Mouse (Mus musculus): ENCODE measurements around the gene Fto. TPM values are rescaled to one million over a fixed set of nuclear protein-coding genes. Genes with fewer than 3 reads are reported as not detected.

Gene Fto
- polyA plus RNA-seq, 1 experiment = 144 TPM

DNA sequence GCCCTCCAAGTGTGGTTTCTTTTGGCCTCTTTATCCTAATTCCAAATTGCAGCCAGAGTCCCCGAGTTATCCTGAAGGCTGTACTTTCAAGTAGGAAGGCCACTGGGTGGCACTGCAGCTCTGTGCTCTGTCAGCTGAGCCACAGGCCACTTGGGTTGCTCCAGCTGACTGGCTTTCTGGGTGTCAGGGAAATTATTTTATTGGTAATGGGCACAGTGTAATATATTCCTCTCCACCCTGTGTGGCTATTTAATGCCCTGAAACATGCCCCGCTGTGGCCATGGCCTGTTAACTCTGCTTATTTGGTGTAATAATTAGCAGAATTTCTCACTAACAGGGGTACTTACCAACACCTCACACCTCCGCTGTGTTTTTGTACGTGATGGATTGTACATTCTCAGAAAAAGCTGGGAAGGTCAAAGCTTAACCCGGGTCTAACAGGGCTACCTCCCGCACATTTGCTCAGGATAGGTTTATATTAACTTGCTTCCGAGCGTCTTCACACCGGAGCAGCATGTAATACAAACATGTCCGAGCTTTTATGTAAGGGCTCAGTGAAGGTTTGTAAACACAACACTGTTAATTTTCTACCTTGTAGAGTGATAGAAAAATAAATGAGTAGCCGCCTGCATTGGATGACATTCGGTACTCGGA lies 65.6 kb downstream of the Fto start:
- DNase-seq (ENCODE audit: low read depth) = peak; percentile 89
- TF ChIP-seq CTCF (IDR thresholded peaks at IDR 0.05; ENCODE audit: borderline replicate concordance, extremely low read depth, insufficient read depth, insufficient read length) (peak; percentile 93), POLR2A (IDR thresholded peaks at IDR 0.05; ENCODE audit: borderline replicate concordance, extremely low read depth, insufficient read depth, insufficient read length, poor library complexity, severe bottlenecking) (no peak)

DNA sequence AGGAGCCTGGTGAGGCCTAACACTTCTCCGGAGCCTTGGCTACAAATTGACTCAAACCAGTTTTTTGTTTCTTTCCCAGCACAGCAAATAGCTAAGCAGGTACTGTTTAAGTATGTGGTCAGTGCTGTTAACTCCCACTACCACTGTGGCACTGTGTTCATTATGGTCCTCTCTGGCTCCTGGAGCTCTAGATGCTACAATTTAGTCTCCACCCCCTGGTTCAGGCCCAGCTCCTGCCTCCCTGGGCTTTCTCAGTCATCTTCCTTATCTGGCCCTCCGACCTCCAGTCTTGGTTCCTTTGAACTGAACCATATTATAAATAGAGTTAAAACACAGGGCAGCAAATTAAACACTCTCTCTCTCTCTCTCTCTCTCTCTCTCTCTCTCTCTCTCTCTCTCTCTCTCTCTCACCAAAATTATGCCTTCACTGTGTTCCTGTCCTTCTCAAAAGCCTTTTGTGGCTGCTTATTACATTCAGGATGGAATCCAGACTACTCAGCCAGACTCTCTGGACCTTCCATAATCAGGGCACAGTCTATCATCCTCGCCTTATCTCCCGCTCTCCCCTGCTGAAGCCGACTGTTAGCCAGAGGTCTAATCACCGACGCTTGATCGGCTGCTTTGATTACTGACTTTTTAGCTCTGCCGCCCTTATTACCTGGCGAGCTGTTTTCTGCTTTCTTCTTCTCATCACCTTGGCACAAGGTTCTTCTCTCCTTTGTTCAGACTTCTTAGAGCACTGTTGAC lies 67.6 kb downstream of the Fto start:
- DNase-seq (ENCODE audit: low read depth) = peak; percentile 54
- TF ChIP-seq CTCF (IDR thresholded peaks at IDR 0.05; ENCODE audit: borderline replicate concordance, extremely low read depth, insufficient read depth, insufficient read length) = no peak

DNA sequence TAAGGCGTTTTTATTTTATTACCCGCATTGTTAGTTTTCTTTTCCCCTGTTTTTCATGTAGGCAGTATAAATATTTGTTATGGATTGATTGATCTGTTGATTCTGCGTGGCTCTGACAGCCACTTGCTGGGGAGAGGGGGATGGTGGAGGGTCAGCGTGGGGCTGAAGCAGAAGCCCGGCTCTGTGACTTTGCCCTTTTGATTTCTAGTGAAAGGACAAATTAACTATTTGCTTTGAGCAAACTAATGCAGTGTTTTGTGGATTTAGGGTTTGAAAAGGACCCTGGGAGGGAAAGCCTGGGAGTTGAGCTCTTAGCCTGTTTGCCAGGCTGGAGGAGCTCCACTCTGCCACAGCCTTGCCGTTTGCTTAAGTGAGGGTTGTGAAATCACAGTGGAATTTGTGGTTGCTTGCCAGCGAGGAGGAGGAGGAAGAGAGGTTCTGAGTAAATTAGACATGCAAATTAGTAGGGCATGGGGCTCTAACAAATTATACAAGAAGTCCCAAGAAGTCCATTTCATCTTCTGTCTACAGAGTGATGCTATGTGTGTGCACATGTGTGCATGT lies 68.3 kb downstream of the Fto start:
- TF ChIP-seq CTCF (IDR thresholded peaks at IDR 0.05; ENCODE audit: borderline replicate concordance, extremely low read depth, insufficient read depth, insufficient read length) (no peak), POLR2A (IDR thresholded peaks at IDR 0.05; ENCODE audit: borderline replicate concordance, extremely low read depth, insufficient read depth, insufficient read length, poor library complexity, severe bottlenecking) (no peak)
- DNase-seq (ENCODE audit: low read depth) = peak; percentile 82

DNA sequence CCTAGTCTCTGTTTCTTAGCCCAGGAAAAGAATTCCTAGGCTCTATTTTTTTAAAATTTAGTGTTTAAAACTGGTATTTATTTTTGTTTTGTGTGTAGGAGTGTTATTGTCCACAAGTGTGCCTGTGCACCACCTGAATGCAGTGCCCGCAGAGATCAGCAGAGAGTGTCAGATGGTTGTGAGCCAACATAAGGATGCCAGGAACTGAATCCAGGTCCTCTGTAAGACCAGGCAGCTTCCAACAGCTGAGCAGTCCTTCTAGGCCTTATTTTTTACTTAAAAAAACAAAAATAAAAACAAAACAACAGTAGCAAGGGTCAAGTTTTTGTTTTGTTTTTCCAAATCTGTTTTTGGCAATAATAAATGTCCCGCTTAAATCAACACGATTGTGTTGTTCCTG lies 69.9 kb downstream of the Fto start:
- TF ChIP-seq CTCF (IDR thresholded peaks at IDR 0.05; ENCODE audit: borderline replicate concordance, extremely low read depth, insufficient read depth, insufficient read length) = no peak
- TF ChIP-seq POLR2A (IDR thresholded peaks at IDR 0.05; ENCODE audit: borderline replicate concordance, extremely low read depth, insufficient read depth, insufficient read length, poor library complexity, severe bottlenecking) = no peak
- DNase-seq (ENCODE audit: low read depth) = no peak

DNA sequence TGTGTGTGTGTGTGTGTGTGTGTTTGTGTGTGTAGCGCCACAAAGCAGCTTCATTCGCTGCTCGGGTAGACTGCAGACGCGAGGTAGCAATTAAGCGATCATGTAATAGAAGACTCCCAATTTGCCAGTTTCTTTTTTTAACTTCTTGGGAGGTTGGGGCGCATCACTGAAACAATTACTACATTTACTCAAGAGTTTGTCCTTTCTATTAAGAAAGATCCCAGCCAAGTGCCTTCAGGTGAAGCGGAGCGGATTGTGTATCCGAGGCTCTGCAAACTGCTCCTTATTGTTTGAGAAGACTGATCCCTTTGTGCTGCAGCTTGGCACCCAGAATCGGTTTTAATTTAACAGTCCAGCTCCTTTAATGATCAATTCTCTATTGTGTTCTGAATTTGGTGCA lies 70.5 kb downstream of the Fto start:
- peak; percentile 83 for DNase-seq (ENCODE audit: low read depth)

DNA sequence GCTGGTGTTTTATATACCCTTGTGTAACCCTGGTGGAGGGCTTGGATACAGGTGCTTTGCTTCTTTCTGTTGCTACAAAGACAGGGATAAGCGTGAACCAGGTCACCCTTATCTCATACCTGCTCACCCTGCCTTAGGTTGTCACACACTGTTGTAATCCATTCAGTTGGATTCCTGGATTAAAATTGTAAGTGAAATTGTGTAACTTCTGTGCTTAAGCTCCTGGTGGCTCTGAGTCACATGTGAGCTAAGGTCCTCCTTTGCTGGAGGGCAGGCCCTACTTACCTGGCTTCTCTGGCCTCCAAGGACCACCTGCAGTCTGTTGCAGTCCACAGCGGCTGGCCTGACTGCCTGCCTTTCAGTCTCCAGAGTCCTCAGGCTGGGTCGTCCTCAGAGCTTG lies 71.1 kb downstream of the Fto start:
- DNase-seq (ENCODE audit: low read depth) = no peak
- TF ChIP-seq CTCF (IDR thresholded peaks at IDR 0.05; ENCODE audit: borderline replicate concordance, extremely low read depth, insufficient read depth, insufficient read length) (no peak), POLR2A (IDR thresholded peaks at IDR 0.05; ENCODE audit: borderline replicate concordance, extremely low read depth, insufficient read depth, insufficient read length, poor library complexity, severe bottlenecking) (no peak)

More for the DNA sequence above, 70.5 kb downstream of the Fto start:
- TF ChIP-seq POLR2A (IDR thresholded peaks at IDR 0.05; ENCODE audit: borderline replicate concordance, extremely low read depth, insufficient read depth, insufficient read length, poor library complexity, severe bottlenecking) (no peak), CTCF (IDR thresholded peaks at IDR 0.05; ENCODE audit: borderline replicate concordance, extremely low read depth, insufficient read depth, insufficient read length) (no peak)

DNA sequence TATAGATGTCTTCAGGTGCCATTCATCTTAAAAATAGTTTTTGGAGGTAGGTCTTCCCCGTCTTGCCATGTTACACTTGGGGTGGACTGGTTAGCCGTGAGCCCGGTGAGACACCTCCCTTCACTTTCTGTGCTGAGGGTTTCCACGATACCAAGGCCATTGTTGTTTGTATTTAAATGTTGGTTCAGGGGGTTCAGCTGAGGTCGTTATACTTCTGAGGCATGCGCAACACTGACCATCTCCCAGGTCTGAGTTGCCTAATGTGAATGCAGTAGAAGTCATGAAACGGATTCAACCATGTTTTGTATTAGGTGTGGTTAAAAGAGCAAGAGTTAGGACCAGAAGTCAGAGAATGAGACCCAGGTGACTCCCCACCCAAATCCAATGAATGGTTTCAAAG lies 72.5 kb downstream of the Fto start:
- TF ChIP-seq CTCF (IDR thresholded peaks at IDR 0.05; ENCODE audit: borderline replicate concordance, extremely low read depth, insufficient read depth, insufficient read length) (no peak), POLR2A (IDR thresholded peaks at IDR 0.05; ENCODE audit: borderline replicate concordance, extremely low read depth, insufficient read depth, insufficient read length, poor library complexity, severe bottlenecking) (no peak)
- no peak for DNase-seq (ENCODE audit: low read depth)

DNA sequence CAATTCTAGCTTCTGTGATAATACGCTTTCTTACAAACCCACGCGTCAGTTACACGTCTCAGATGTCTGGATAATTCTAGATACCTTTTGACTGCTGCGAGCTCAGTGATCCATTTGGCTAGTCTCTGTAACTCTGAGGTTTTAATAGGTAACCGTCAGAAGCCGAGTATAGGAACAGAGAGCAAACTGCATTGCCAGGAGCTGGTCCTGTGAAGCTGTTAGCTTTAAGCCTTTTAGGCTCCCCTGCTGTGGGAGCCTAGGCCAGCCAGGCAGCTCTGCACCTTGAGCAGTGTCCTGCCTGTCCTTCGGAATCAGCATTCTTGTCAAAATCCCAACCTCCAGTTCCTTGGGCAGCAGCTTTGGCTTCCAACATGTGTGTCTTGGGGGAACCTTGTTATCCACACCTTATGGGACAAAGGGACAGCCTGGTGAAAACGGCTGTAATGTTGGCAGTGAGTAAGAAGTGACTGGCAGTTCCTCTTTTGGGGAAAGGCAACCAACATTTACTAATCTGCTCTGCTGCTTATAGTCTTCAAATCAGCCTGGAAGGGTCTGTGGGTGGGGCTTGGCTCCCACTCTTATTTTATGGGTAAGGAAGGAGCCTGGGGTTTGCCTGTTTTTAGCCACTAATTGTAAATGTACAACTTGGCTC lies 77.2 kb downstream of the Fto start:
- TF ChIP-seq POLR2A (IDR thresholded peaks at IDR 0.05; ENCODE audit: borderline replicate concordance, extremely low read depth, insufficient read depth, insufficient read length, poor library complexity, severe bottlenecking) = no peak
- no peak for TF ChIP-seq CTCF (IDR thresholded peaks at IDR 0.05; ENCODE audit: borderline replicate concordance, extremely low read depth, insufficient read depth, insufficient read length)
- peak; percentile 53 for DNase-seq (ENCODE audit: low read depth)

DNA sequence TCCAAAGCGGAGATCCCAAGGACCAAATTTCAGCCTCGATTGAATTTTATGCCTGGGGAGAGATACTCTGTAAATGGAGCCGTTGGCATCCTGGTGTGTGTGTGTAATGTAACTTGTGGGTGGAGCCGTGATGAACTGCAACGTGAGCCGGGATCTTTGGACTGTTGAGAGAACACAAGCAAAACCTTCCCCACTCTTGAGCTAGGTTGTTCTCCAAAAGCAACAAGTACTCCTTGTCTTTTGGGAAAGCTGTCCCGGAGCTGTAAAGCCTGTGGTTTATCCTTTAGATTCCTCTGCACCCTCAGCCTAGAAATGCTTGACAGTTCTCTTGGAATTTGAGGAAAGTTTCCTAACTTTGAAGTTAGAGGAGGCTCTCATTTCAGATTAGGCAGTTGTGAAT lies 78.9 kb downstream of the Fto start:
- no peak for DNase-seq (ENCODE audit: low read depth)
- no peak for TF ChIP-seq CTCF (IDR thresholded peaks at IDR 0.05; ENCODE audit: borderline replicate concordance, extremely low read depth, insufficient read depth, insufficient read length)
- TF ChIP-seq POLR2A (IDR thresholded peaks at IDR 0.05; ENCODE audit: borderline replicate concordance, extremely low read depth, insufficient read depth, insufficient read length, poor library complexity, severe bottlenecking) = no peak

DNA sequence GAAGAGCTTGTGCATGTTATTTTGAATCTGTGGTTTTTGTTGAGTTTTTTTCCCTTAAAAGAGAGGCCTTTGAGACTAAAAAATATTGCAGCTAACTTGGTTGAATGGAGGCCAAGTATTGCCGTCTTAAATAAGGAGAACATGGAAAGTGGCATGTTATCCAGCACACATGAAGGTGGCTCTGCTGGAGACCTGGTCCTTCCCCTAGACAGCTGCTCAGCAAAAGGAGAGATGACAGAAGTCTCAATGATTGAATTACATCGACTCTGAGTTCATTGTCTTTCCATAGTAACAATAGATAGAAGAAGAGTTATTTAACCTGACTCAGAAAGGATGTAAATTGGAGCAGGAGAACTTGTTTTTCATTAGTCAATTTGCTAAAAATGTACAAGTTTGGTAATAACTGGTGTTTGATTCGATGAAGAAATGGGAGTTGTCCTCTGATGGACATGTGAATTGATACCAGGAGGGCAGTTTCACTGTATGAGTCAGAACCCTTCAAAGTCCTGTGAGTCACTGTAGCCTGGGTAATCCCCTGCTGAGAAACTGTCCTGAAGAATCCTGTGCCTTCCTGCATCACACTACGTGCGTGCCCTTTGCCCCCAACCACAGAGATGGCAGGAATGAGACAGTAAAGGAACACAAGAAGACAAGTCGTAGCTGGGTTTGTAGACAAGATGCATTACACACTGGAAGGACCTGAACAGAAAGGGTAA lies 82.2 kb downstream of the Fto start:
- no peak for TF ChIP-seq POLR2A (IDR thresholded peaks at IDR 0.05; ENCODE audit: borderline replicate concordance, extremely low read depth, insufficient read depth, insufficient read length, poor library complexity, severe bottlenecking)
- no peak for TF ChIP-seq CTCF (IDR thresholded peaks at IDR 0.05; ENCODE audit: borderline replicate concordance, extremely low read depth, insufficient read depth, insufficient read length)
- no peak for DNase-seq (ENCODE audit: low read depth)

DNA sequence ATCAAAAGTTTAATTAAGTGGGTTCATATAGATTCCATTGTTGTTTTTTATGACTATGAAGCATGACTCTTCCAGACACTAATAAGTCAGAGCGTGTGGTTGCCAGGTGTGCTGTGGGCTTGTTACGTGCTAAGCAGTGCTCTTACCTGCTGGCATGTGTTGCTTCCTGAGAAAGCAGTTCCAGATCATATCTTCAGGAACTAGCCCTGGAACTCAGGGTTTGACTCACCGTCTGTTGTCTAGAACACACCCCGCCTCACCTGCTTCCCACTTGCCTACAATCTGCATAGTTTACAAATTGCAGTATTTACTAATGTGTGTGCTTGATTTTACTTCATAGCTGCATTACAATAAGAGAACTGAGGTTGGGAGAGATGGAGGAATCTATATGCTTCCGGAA lies 84.7 kb downstream of the Fto start:
- no peak for DNase-seq (ENCODE audit: low read depth)
- TF ChIP-seq POLR2A (IDR thresholded peaks at IDR 0.05; ENCODE audit: borderline replicate concordance, extremely low read depth, insufficient read depth, insufficient read length, poor library complexity, severe bottlenecking) (no peak), CTCF (IDR thresholded peaks at IDR 0.05; ENCODE audit: borderline replicate concordance, extremely low read depth, insufficient read depth, insufficient read length) (no peak)

Data from brain, embryonic 14.5 days (tissue).